In genomic region chr9:21729264-21729663, GRCm38 (mm10) we compare ENCODE assay signal across 11 mouse cellular contexts. TPM values are rescaled to one million over a fixed set of nuclear protein-coding genes. Genes with fewer than 3 reads are reported as not detected.
DNase-seq lines count a peak whose midpoint lies in the region; ATAC-seq and TF ChIP-seq lines count a peak whose summit lies in the region.
"Had no signal": no experiment of that assay in that cellular context is flagged by ENCODE, and none has a peak within 500 bp of the region (broad histone marks: within the 10 kb centered on the region; RNA-seq: fewer than 3 reads in every experiment).

No protein-coding gene starts in this region.

- H3K27me3 ChIP-seq in midbrain, embryonic 14.5 days (ENCODE audit: control insufficient read depth, insufficient read depth, low read length): no peaks in the 10 kb centered on the region
- no peaks in the 10 kb centered on the region for H3K27me3 ChIP-seq in midbrain, embryonic 16.5 days (ENCODE audit: control insufficient read depth, insufficient read depth, low read depth, low read length)
- no peaks in the 10 kb centered on the region for H3K27me3 ChIP-seq in small intestine, adult 2 months (ENCODE audit: control insufficient read depth, insufficient read depth, low read length)
- H3K27me3 ChIP-seq: limb, embryonic 12.5 days had no signal

- H3K4me1 ChIP-seq in midbrain, embryonic 14.5 days (ENCODE audit: control insufficient read depth, insufficient read depth, low read length): peaks cover 16% of the 10 kb centered on the region
- H3K4me1 ChIP-seq in midbrain, embryonic 16.5 days (ENCODE audit: control insufficient read depth, insufficient read depth, low read length): peaks cover 11% of the 10 kb centered on the region; the same call in 1 of the 2 replicates
- H3K4me1 ChIP-seq in small intestine, adult 2 months (ENCODE audit: control insufficient read depth, insufficient read depth, insufficient read length, low read length): peaks cover 30% of the 10 kb centered on the region

- TF ChIP-seq CTCF in gastrocnemius, adult 2 months (IDR thresholded peaks at IDR 0.05): no peak
- TF ChIP-seq CTCF in small intestine, adult 2 months (IDR thresholded peaks at IDR 0.05; ENCODE audit: extremely low read depth, insufficient read length, insufficient replicate concordance, low read depth, low read length): no peak

- TF ChIP-seq POLR2A in small intestine, adult 2 months (IDR thresholded peaks at IDR 0.05; ENCODE audit: low read depth, low read length): no peak

- H3K9ac ChIP-seq in midbrain, embryonic 14.5 days (replicated peaks; ENCODE audit: low read length): no peak overlapping the region
- no peak overlapping the region for H3K9ac ChIP-seq in midbrain, embryonic 16.5 days (ENCODE audit: low read depth, low read length)
- H3K9ac ChIP-seq: limb, embryonic 12.5 days had no signal

- no peak overlapping the region for H3K4me2 ChIP-seq in midbrain, embryonic 14.5 days (ENCODE audit: low read length)
- no peak overlapping the region for H3K4me2 ChIP-seq in midbrain, embryonic 16.5 days (ENCODE audit: low read length)
- H3K4me2 ChIP-seq: limb, embryonic 12.5 days had no signal

- peak overlapping the region; percentile 63 for H3K27ac ChIP-seq in gastrocnemius, adult 2 months
- 0 out of 2 replicates have a peak overlapping the region, but pooled peaks have one; percentile 32 for H3K27ac ChIP-seq in midbrain, embryonic 14.5 days (replicated peaks; ENCODE audit: low read depth, low read length)
- H3K27ac ChIP-seq in midbrain, embryonic 16.5 days (ENCODE audit: low read length): no peak overlapping the region
- H3K27ac ChIP-seq in small intestine, adult 2 months (ENCODE audit: insufficient read depth, low read depth, low read length): peak overlapping the region; percentile 52
- H3K27ac ChIP-seq: limb, embryonic 12.5 days had no signal

- H3K9me3 ChIP-seq in midbrain, embryonic 14.5 days (ENCODE audit: control insufficient read depth, low read length): no peaks in the 10 kb centered on the region
- no peaks in the 10 kb centered on the region for H3K9me3 ChIP-seq in midbrain, embryonic 16.5 days (replicated peaks; ENCODE audit: control insufficient read depth, low read length, poor library complexity, severe bottlenecking)

- 87% methylated on average over 7 of the region's 7 CpGs for WGBS in midbrain, embryonic 14.5 days
- 86% methylated on average over 7 of the region's 7 CpGs for WGBS in midbrain, embryonic 16.5 days
- WGBS in small intestine, adult 2 months: 34% methylated on average over 7 of the region's 7 CpGs

- intact Hi-C loops in gastrocnemius, adult 2 months (cut with DNase I): no loop called here

- no peak overlapping the region for H3K4me3 ChIP-seq in gastrocnemius, adult 2 months
- no peak overlapping the region for H3K4me3 ChIP-seq in midbrain, embryonic 14.5 days (replicated peaks; ENCODE audit: low read depth, low read length)
- H3K4me3 ChIP-seq in midbrain, embryonic 16.5 days (ENCODE audit: low read depth, low read length): no peak overlapping the region
- H3K4me3 ChIP-seq in small intestine, adult 2 months (ENCODE audit: low read depth, low read length): no peak overlapping the region
- H3K4me3 ChIP-seq: limb, embryonic 12.5 days had no signal

- no peak for DNase-seq in gastrocnemius, adult 2 months
- DNase-seq in gastrocnemius, adult 18-20 months (ENCODE audit: low spot score): no peak
- no peak for DNase-seq in midbrain, embryonic 14.5 days
- peak; percentile 77 for DNase-seq in adrenal gland, adult 8-10 months
- no peak for DNase-seq in lung, adult 18-20 months
- no peak for DNase-seq in thymus, postnatal 0 days (ENCODE audit: low spot score)
- DNase-seq: cerebellum, adult 9-10 months; thymus, adult 2 months had no signal

- H3K36me3 ChIP-seq in midbrain, embryonic 14.5 days (ENCODE audit: control insufficient read depth, insufficient read depth, low read length): peaks cover 26% of the 10 kb centered on the region
- peaks cover 17% of the 10 kb centered on the region for H3K36me3 ChIP-seq in midbrain, embryonic 16.5 days (ENCODE audit: control insufficient read depth, insufficient read depth, low read length)
- peaks cover 27% of the 10 kb centered on the region for H3K36me3 ChIP-seq in small intestine, adult 2 months (ENCODE audit: control insufficient read depth, insufficient read depth, low read length)

- no peak for ATAC-seq in midbrain, embryonic 14.5 days (ENCODE audit: low FRiP score, low TSS enrichment)
- ATAC-seq in midbrain, embryonic 16.5 days: no peak

RNA-seq across cellular contexts. Expression of gene Ldlr, which starts 6.0 kb away (rescaled TPM):
- 1 to 10 TPM; 2.9 to 3.3 TPM for total RNA-seq in gastrocnemius, adult 2 months (2021)
- total RNA-seq in gastrocnemius, adult 18-20 months (2021): 1 to 10 TPM; 2.4 to 2.6 TPM
- 8.2 and 9.4 TPM in 2 replicates for polyA plus RNA-seq in midbrain, embryonic 14.5 days (2014; fragmentation: Nextera tagmentation; extraction: Ambion mirVana)
- 16.0 and 17.2 TPM in 2 replicates for polyA plus RNA-seq in midbrain, embryonic 16.5 days (2015; fragmentation: Nextera tagmentation; extraction: Ambion mirVana)
- 100 to 1,000 TPM; 102 to 164 (median 147) TPM for total RNA-seq in adrenal gland, adult 8-10 months (2022)
- 37.2 and 58.9 TPM in 2 replicates for polyA plus RNA-seq in small intestine, adult 2 months (2012; rRNA removed)
- polyA plus RNA-seq in thymus, postnatal 0 days (2015; fragmentation: Nextera tagmentation; extraction: Ambion mirVana): 16.9 and 21.8 TPM in 2 replicates

RNA-seq across cellular contexts. Expression of gene Spc24, which starts 30.8 kb away (rescaled TPM):
- total RNA-seq in gastrocnemius, adult 2 months (2021): under 1 TPM; 0.50 to 0.89 TPM
- 1 to 10 TPM; 1.9 TPM for total RNA-seq in gastrocnemius, adult 18-20 months (2021)
- 19.9 and 21.4 TPM in 2 replicates for polyA plus RNA-seq in midbrain, embryonic 14.5 days (2014; fragmentation: Nextera tagmentation; extraction: Ambion mirVana)
- polyA plus RNA-seq in midbrain, embryonic 16.5 days (2015; fragmentation: Nextera tagmentation; extraction: Ambion mirVana): 10.4 and 11.8 TPM in 2 replicates
- 1 to 10 TPM in 3 of 4 experiments, under 1 TPM in 1; 0.32 to 4.9 (median 2.1) TPM for total RNA-seq in adrenal gland, adult 8-10 months (2022)
- polyA plus RNA-seq in small intestine, adult 2 months (2012; rRNA removed): 11.0 and 22.6 TPM in 2 replicates
- polyA plus RNA-seq in thymus, postnatal 0 days (2015; fragmentation: Nextera tagmentation; extraction: Ambion mirVana): 136 and 144 TPM in 2 replicates
